Mouse (Mus musculus) CH12.LX (cell line): ENCODE results near the gene Chrna1. TPM values are rescaled to one million over a fixed set of nuclear protein-coding genes. Genes with fewer than 3 reads are reported as not detected.
A peak's percentile ranks its signal among the peaks of the same experiment; 100 is the strongest.

Experiments
- DNase-seq: peaks from one replicate; pipeline ENCODE4 v3.0.0-alpha.2; 2013; ENCODE audit errors: extremely low read depth
- H3K27ac ChIP-seq: 2 replicates; pipeline ENCODE4 v1.5.1; 2012; ENCODE audit warnings: low read depth, mild to moderate bottlenecking, control low read depth, moderate library complexity; ENCODE audit not compliant: insufficient read depth
- H3K27me3 ChIP-seq: replicated peaks from 2 replicates; pipeline ENCODE3; 2012; ENCODE audit warnings: inconsistent platforms
- H3K36me3 ChIP-seq, 2 experiments: replicated peaks in 1 of 2; 2 replicates each; pipeline versions ENCODE3 to v1.6.1; 2012; ENCODE audit warnings: inconsistent platforms in 1 of 2, low read length in 1 of 2, mild to moderate bottlenecking in 1 of 2, mixed read lengths in 1 of 2, moderate library complexity in 1 of 2; ENCODE audit not compliant: control insufficient read depth in 1 of 2, insufficient read depth in 1 of 2
- H3K4me1 ChIP-seq, 2 experiments: 2 replicates each; pipeline ENCODE4 v1.6.1; 2012; ENCODE audit warnings: inconsistent platforms in 1 of 2, moderate library complexity in 1 of 2; ENCODE audit not compliant: insufficient read depth in 2 of 2, control insufficient read depth in 1 of 2
- H3K4me2 ChIP-seq: 2 replicates; pipeline ENCODE4 v1.6.1; 2012; ENCODE audit warnings: low read depth, mild to moderate bottlenecking, control low read depth; ENCODE audit not compliant: poor library complexity, insufficient read depth, severe bottlenecking
- H3K4me3 ChIP-seq, 3 experiments: fragments of 150-350 bp in 1 of 3; sonication (generic) in 1 of 3; replicated peaks in 1 of 3; 2 replicates each; pipeline versions ENCODE3 to v1.5.1; 2011 to 2012; ENCODE audit warnings: low read depth in 2 of 3, low read length in 2 of 3, mild to moderate bottlenecking in 2 of 3, moderate library complexity in 2 of 3, control low read depth in 1 of 3, improper control_type of control experiment in 1 of 3, inconsistent platforms in 1 of 3, mixed read lengths in 1 of 3; ENCODE audit not compliant: poor library complexity in 1 of 3
- H3K79me2 ChIP-seq: replicated peaks from 2 replicates; pipeline ENCODE4 v1.6.1; 2012; ENCODE audit warnings: mild to moderate bottlenecking, moderate library complexity; ENCODE audit not compliant: control insufficient read depth, poor library complexity, insufficient read depth, severe bottlenecking; ENCODE audit errors: extremely low read depth
- H3K9ac ChIP-seq: 2 replicates; pipeline ENCODE4 v1.6.1; 2012; ENCODE audit warnings: low read depth, mild to moderate bottlenecking, control low read depth, moderate library complexity; ENCODE audit not compliant: insufficient read depth
- H3K9me3 ChIP-seq: replicated peaks from 2 replicates; pipeline ENCODE3; 2012; ENCODE audit warnings: low read length, inconsistent platforms, mixed read lengths
- BHLHE40 ChIP-seq: IDR thresholded peaks from 2 replicates; pipeline ENCODE4 v1.6.1; 2011; ENCODE audit warnings: mild to moderate bottlenecking, low read depth, low read length, improper control_type of control experiment
- CHD1 ChIP-seq: IDR thresholded peaks from 2 replicates; pipeline ENCODE4 v1.6.1; 2012; ENCODE audit warnings: low read depth, low read length, improper control_type of control experiment, inconsistent platforms
- E2F4 ChIP-seq: IDR thresholded peaks from 2 replicates; pipeline ENCODE4 v1.6.1; 2011; ENCODE audit warnings: low read depth, low read length, improper control_type of control experiment; ENCODE audit not compliant: insufficient replicate concordance
- EP300 ChIP-seq: IDR thresholded peaks from 2 replicates; pipeline ENCODE4 v1.6.1; 2011; ENCODE audit warnings: low read length, improper control_type of control experiment
- HCFC1 ChIP-seq: IDR thresholded peaks from 2 replicates; pipeline ENCODE4 v1.6.1; 2012; ENCODE audit warnings: low read depth, mild to moderate bottlenecking, inconsistent platforms, low read length, improper control_type of control experiment
- IRF4 ChIP-seq: IDR thresholded peaks from 2 replicates; pipeline ENCODE4 v1.6.1; 2014; ENCODE audit warnings: low read depth, mild to moderate bottlenecking, inconsistent platforms, low read length, improper control_type of control experiment
- JUN ChIP-seq: IDR thresholded peaks from 2 replicates; pipeline ENCODE4 v1.6.1; 2011; ENCODE audit warnings: low read depth, mild to moderate bottlenecking, low read length, improper control_type of control experiment, moderate library complexity; ENCODE audit not compliant: insufficient read depth
- JUND ChIP-seq: conservative IDR thresholded peaks from 2 replicates; pipeline ENCODE4 v1.6.1; 2011; ENCODE audit warnings: low read depth, low read length, improper control_type of control experiment
- KAT2A ChIP-seq: IDR thresholded peaks from 2 replicates; pipeline ENCODE4 v1.6.1; 2012; ENCODE audit warnings: low read length, improper control_type of control experiment, inconsistent platforms; ENCODE audit not compliant: insufficient replicate concordance
- MAX ChIP-seq: IDR thresholded peaks from 2 replicates; pipeline ENCODE4 v1.6.1; 2011; ENCODE audit warnings: low read length, improper control_type of control experiment
- MAZ ChIP-seq: IDR thresholded peaks from 2 replicates; pipeline ENCODE4 v1.6.1; 2012; ENCODE audit warnings: low read depth, mild to moderate bottlenecking, inconsistent platforms, low read length, improper control_type of control experiment, moderate library complexity
- MEF2A ChIP-seq: IDR thresholded peaks from 2 replicates; pipeline ENCODE4 v1.6.1; 2014; ENCODE audit warnings: low read depth, mild to moderate bottlenecking, inconsistent platforms, low read length, improper control_type of control experiment, borderline replicate concordance
- MYC ChIP-seq: IDR thresholded peaks from 2 replicates; pipeline ENCODE4 v1.6.1; 2011; ENCODE audit warnings: low read depth, mild to moderate bottlenecking, improper control_type of control experiment, low read length
- POLR2A ChIP-seq: IDR thresholded peaks from 2 replicates; pipeline ENCODE4 v1.6.1; 2011; ENCODE audit warnings: low read depth, mild to moderate bottlenecking, improper control_type of control experiment, low read length
- RAD21 ChIP-seq: IDR thresholded peaks from 2 replicates; pipeline ENCODE4 v1.6.1; 2011; ENCODE audit warnings: low read depth, mild to moderate bottlenecking, low read length, improper control_type of control experiment, moderate library complexity
- RCOR1 ChIP-seq: conservative IDR thresholded peaks from 2 replicates; pipeline ENCODE4 v1.6.1; 2012; ENCODE audit warnings: low read depth, mild to moderate bottlenecking, inconsistent platforms, low read length, improper control_type of control experiment
- SMC3 ChIP-seq: IDR thresholded peaks from 2 replicates; pipeline ENCODE4 v1.6.1; 2011; ENCODE audit warnings: low read depth, low read length, improper control_type of control experiment
- TCF12 ChIP-seq: IDR thresholded peaks from 2 replicates; pipeline ENCODE4 v1.6.1; 2014; ENCODE audit warnings: low read depth, mild to moderate bottlenecking, inconsistent platforms, low read length, improper control_type of control experiment
- UBTF ChIP-seq: IDR thresholded peaks from 2 replicates; pipeline ENCODE4 v1.6.1; 2012; ENCODE audit warnings: low read depth, mild to moderate bottlenecking, inconsistent platforms, low read length, improper control_type of control experiment, moderate library complexity
- ZC3H11A ChIP-seq: IDR thresholded peaks from 2 replicates; pipeline ENCODE4 v1.6.1; 2012; ENCODE audit warnings: low read depth, mild to moderate bottlenecking, inconsistent platforms, low read length, improper control_type of control experiment
- dilution Hi-C: fragments of 300-500 bp; cut with MboI; formaldehyde crosslinking; loops from 2 replicates; pipeline ENCODE4 v1.14.3; 2020; ENCODE audit warnings: low sequenced_read_pairs; ENCODE audit not compliant: extremely low pct_unique_long_range_greater_than_20kb, extremely low pct_ligation_motif_present
- in situ Hi-C: fragments of 300-500 bp; cut with MboI; formaldehyde crosslinking; loops from 3 replicates; pipeline ENCODE4 v1.14.3; 2019; ENCODE audit warnings: low sequenced_read_pairs, low pct_ligation_motif_present, low pct_unique_long_range_greater_than_20kb, mixed read lengths
- polyA plus RNA-seq: library from polyadenylated mRNA; unstranded; fragments of >175 nt; gene quantifications from 2 replicates; pipeline ENCODE4 v1.2.1, GENCODE M21; 2012; ENCODE audit warnings: low read depth; ENCODE audit not compliant: insufficient read length
- total RNA-seq, 2 experiments: library from RNA; depleted of rRNA; stranded (reverse); fragments of 300-350 nt in 1 of 2; fragments of >200 nt in 1 of 2; gene quantifications; 2 replicates each; pipeline ENCODE4 v1.2.3; 2012 to 2014

The Chrna1 gene
- total and polyA plus RNA-seq, 3 experiments: not detected

DNA sequence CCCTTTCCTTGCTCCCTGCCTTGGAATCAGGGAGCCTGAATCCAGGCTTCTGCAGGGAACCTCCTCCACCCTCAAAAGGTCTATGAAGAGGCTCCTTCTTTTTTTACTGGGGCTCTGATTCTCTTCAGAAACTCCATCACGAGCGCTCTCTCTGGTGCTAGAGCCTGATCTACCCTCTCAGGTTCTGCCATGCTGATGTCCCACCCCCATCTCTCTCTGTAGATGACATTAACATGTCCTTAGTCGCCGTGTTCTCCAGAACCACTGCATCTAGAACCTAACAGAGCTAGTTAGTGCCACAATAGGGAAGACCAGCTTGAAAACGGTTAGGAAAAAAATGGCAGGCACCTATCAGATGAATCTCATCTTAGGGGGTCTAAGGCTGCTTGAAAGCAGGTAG is 16.2 kb upstream of the Chrna1 start:
- no peak overlapping the region for H3K9ac ChIP-seq
- no peaks in the 10 kb centered on the region for H3K36me3 ChIP-seq
- H3K79me2 ChIP-seq: no peaks in the 10 kb centered on the region
- no peaks in the 10 kb centered on the region for H3K27me3 ChIP-seq
- H3K4me1 ChIP-seq: peaks cover 12 to 15% of the 10 kb centered on the region in 2 experiments
- dilution Hi-C loops: no loop called here
- in situ Hi-C loops: loop anchor here (25.0 kb wide), 2 partner anchors 391 to 1066 kb away; partner anchors contain the start of genes Evx2 and Hoxd13
- no peak for DNase-seq
- no peaks in the 10 kb centered on the region for H3K9me3 ChIP-seq
- H3K4me3 ChIP-seq: no peak overlapping the region
- H3K27ac ChIP-seq: no peak overlapping the region
- H3K4me2 ChIP-seq: no peak overlapping the region
- TF ChIP-seq MEF2A (no peak), MAZ (no peak), HCFC1 (no peak), RAD21 (no peak), RCOR1 (no peak), MAX (no peak), ZC3H11A (no peak), UBTF (no peak), KAT2A (no peak), SMC3 (no peak), BHLHE40 (no peak), JUN (no peak), CHD1 (no peak)

DNA sequence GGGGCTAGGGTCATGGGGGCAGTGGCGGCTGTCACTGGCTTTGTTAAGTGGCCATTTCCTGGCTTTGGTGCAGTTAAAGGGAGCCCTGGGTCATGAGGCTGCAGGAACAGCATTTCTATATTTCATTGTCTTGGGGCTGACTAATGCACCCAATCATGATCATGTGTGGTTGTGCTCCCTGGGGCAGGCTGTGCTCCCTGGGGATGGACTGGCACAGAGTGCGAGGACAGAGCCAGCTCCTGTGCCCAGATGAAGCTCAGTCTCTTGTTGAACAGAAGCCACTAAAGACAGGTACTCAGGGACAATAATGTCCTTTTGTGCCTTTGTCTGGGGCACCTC is 12.9 kb upstream of the Chrna1 start:
- in situ Hi-C loops: loop anchor here (25.0 kb wide), 2 partner anchors 394 to 1069 kb away; partner anchors contain the start of genes Evx2 and Hoxd13
- no peak overlapping the region for H3K4me3 ChIP-seq
- no peak for TF ChIP-seq MYC
- TF ChIP-seq IRF4: no peak
- no peak for TF ChIP-seq EP300
- no peak for TF ChIP-seq E2F4
- TF ChIP-seq JUND: no peak
- no peak for TF ChIP-seq TCF12
- no peak for TF ChIP-seq MAZ
- TF ChIP-seq POLR2A: no peak
- TF ChIP-seq BHLHE40: no peak
- TF ChIP-seq, all 38 proteins: peak for 0
- Histone ChIP-seq H3K4me2 (peak overlapping the region; percentile 44; the same call in 1 of the 2 replicates), H3K79me2 (no peaks in the 10 kb centered on the region), H3K9ac (no peak overlapping the region), H3K36me3 (no peaks in the 10 kb centered on the region), H3K27ac (no peak overlapping the region), H3K27me3 (peaks cover 1% of the 10 kb centered on the region), H3K9me3 (no peaks in the 10 kb centered on the region), H3K4me1 (peaks cover 12 to 16% of the 10 kb centered on the region in 2 experiments)
- DNase-seq: no peak
- dilution Hi-C loops: no loop called here
